ENCODE assay signal across 8 mouse cellular contexts in genomic region chr19:43523551-43523950, GRCm38 (mm10). TPM values are rescaled to one million over a fixed set of nuclear protein-coding genes. Genes with fewer than 3 reads are reported as not detected.
DNase-seq lines count a peak whose midpoint lies in the region; ATAC-seq lines count a peak whose summit lies in the region.

No protein-coding gene starts in this region.

- no peaks in the 10 kb centered on the region for H3K9me3 ChIP-seq in embryonic facial prominence, embryonic 13.5 days
- no peaks in the 10 kb centered on the region for H3K9me3 ChIP-seq in hindbrain, embryonic 15.5 days
- H3K9me3 ChIP-seq in liver, embryonic 11.5 days (ENCODE audit: control insufficient read depth, low read length) = no peaks in the 10 kb centered on the region

- H3K4me1 ChIP-seq in embryonic facial prominence, embryonic 13.5 days = peaks cover 32% of the 10 kb centered on the region
- peaks cover 43% of the 10 kb centered on the region for H3K4me1 ChIP-seq in hindbrain, embryonic 15.5 days (replicated peaks)
- H3K4me1 ChIP-seq in liver, embryonic 11.5 days (replicated peaks; ENCODE audit: control insufficient read depth, insufficient read depth, low read length) = peaks cover 27% of the 10 kb centered on the region

- peak overlapping the region; percentile 80 for H3K9ac ChIP-seq in embryonic facial prominence, embryonic 13.5 days
- peak overlapping the region; percentile 57 for H3K9ac ChIP-seq in hindbrain, embryonic 15.5 days
- H3K9ac ChIP-seq in liver, embryonic 11.5 days (ENCODE audit: low read depth, low read length) = peak overlapping the region; percentile 81

- peak overlapping the region; percentile 90 for H3K4me2 ChIP-seq in embryonic facial prominence, embryonic 13.5 days
- peak overlapping the region; percentile 79 for H3K4me2 ChIP-seq in hindbrain, embryonic 15.5 days
- peak overlapping the region; percentile 88 for H3K4me2 ChIP-seq in liver, embryonic 11.5 days

- peak; percentile 56 for DNase-seq in adrenal gland, postnatal 14 days
- DNase-seq in adrenal gland, postnatal 25 days = no peak
- DNase-seq in NIH3T3 (ENCODE audit: low read depth) = peak; percentile 77
- peak; percentile 47 for DNase-seq in liver, embryonic 11.5 days (ENCODE audit: low spot score)
- DNase-seq in natural killer cell, adult 2 months (ENCODE audit: low spot score in 2 of 2) = peak; percentile 42 to 74
- DNase-seq in thymus, postnatal 25 days = peak; percentile 31

- peak overlapping the region; percentile 76 for H3K4me3 ChIP-seq in embryonic facial prominence, embryonic 13.5 days
- peak overlapping the region; percentile 69 for H3K4me3 ChIP-seq in hindbrain, embryonic 15.5 days
- H3K4me3 ChIP-seq in liver, embryonic 11.5 days (ENCODE audit: low read depth, low read length) = peak overlapping the region; percentile 74

- 8% methylated on average over 12 of the region's 12 CpGs for WGBS in embryonic facial prominence, embryonic 13.5 days
- 6% methylated on average over 12 of the region's 12 CpGs for WGBS in hindbrain, embryonic 15.5 days
- WGBS in liver, embryonic 11.5 days = 3% methylated on average over 12 of the region's 12 CpGs

- no peaks in the 10 kb centered on the region for H3K36me3 ChIP-seq in embryonic facial prominence, embryonic 13.5 days
- H3K36me3 ChIP-seq in hindbrain, embryonic 15.5 days = no peaks in the 10 kb centered on the region
- no peaks in the 10 kb centered on the region for H3K36me3 ChIP-seq in liver, embryonic 11.5 days (ENCODE audit: control insufficient read depth, insufficient read depth, low read length)

- peaks cover 6% of the 10 kb centered on the region; the same call in 1 of the 2 replicates for H3K27me3 ChIP-seq in embryonic facial prominence, embryonic 13.5 days
- H3K27me3 ChIP-seq in hindbrain, embryonic 15.5 days = no peaks in the 10 kb centered on the region
- no peaks in the 10 kb centered on the region for H3K27me3 ChIP-seq in liver, embryonic 11.5 days (replicated peaks; ENCODE audit: control insufficient read depth, insufficient read depth, low read length)

- no peak for ATAC-seq in embryonic facial prominence, embryonic 13.5 days (ENCODE audit: insufficient number of reproducible peaks, insufficient read depth, low FRiP score, low TSS enrichment, low read depth)
- ATAC-seq in hindbrain, embryonic 15.5 days (ENCODE audit: low FRiP score, low read depth) = no peak
- ATAC-seq in liver, embryonic 11.5 days (replicated peaks; ENCODE audit: low FRiP score) = no peak

- 0 out of 2 replicates have a peak overlapping the region, but pooled peaks have one; percentile 30 for H3K27ac ChIP-seq in embryonic facial prominence, embryonic 13.5 days
- H3K27ac ChIP-seq in hindbrain, embryonic 15.5 days (replicated peaks) = peak overlapping the region; percentile 81
- no peak overlapping the region for H3K27ac ChIP-seq in liver, embryonic 11.5 days (ENCODE audit: low read depth, low read length)

RNA-seq across cellular contexts. Expression of gene Got1, which starts 0.9 kb away (rescaled TPM):
- total RNA-seq in adrenal gland, postnatal 14 days (2021) = 184 and 213 TPM in 2 replicates
- 191 and 315 TPM in 2 replicates for total RNA-seq in adrenal gland, postnatal 25 days (2021)
- polyA plus RNA-seq in embryonic facial prominence, embryonic 13.5 days (2015; fragmentation: Nextera tagmentation; extraction: Ambion mirVana) = 34.3 and 35.6 TPM in 2 replicates
- 106 and 109 TPM in 2 replicates for polyA plus RNA-seq in hindbrain, embryonic 15.5 days (2015; fragmentation: Nextera tagmentation; extraction: Ambion mirVana)
- polyA plus RNA-seq in liver, embryonic 11.5 days (2014; fragmentation: Nextera tagmentation; extraction: Ambion mirVana) = 33.7 and 37.2 TPM in 2 replicates
